Mouse (Mus musculus) liver, embryonic 14.5 days (tissue): Measurements from ENCODE around the gene Btbd1. TPM values are rescaled to one million over a fixed set of nuclear protein-coding genes. Genes with fewer than 3 reads are reported as not detected.

Experiments used
- ATAC-seq: fragments of 200-750 bp; cut with Nextera tagmentation; 2 replicates; pipeline ENCODE4 v1.8.0; 2017; ENCODE audit warnings: moderate number of reproducible peaks, mild to moderate bottlenecking, moderate library complexity; ENCODE audit not compliant: insufficient read depth
- DNase-seq, 3 experiments: peaks; one replicate each; pipeline ENCODE4 v3.0.0-alpha.2; 2012 to 2013; ENCODE audit warnings: low read depth in 3 of 3, low spot score in 3 of 3
- H3K27ac ChIP-seq: fragments of 300-500 bp; sonication (generic); 2 replicates; pipeline ENCODE4 v1.5.1; 2014; ENCODE audit warnings: moderate library complexity, mild to moderate bottlenecking, control low read depth, inconsistent platforms
- H3K27me3 ChIP-seq: fragments of 300-500 bp; sonication (generic); 2 replicates; pipeline ENCODE4 v1.6.1; 2014; ENCODE audit warnings: mild to moderate bottlenecking, low read length, moderate library complexity; ENCODE audit not compliant: control insufficient read depth, insufficient read depth
- H3K36me3 ChIP-seq: fragments of 300-500 bp; sonication (generic); replicated peaks from 2 replicates; pipeline ENCODE4 v1.6.1; 2014; ENCODE audit warnings: low read depth; ENCODE audit not compliant: control insufficient read depth, insufficient read depth
- H3K4me1 ChIP-seq, 2 experiments: fragments of 200-500 bp in 1 of 2; fragments of 300-500 bp in 1 of 2; sonication (generic) in 1 of 2; replicated peaks; 2 replicates each; pipeline ENCODE4 v1.6.1; 2012 to 2014; ENCODE audit warnings: antibody characterized with exemption in 1 of 2, inconsistent platforms in 1 of 2, low read length in 1 of 2; ENCODE audit not compliant: control insufficient read depth in 2 of 2, insufficient read depth in 2 of 2
- H3K4me2 ChIP-seq: fragments of 300-500 bp; sonication (generic); 2 replicates; pipeline ENCODE4 v1.6.1; 2014; ENCODE audit warnings: low read depth, mild to moderate bottlenecking, control low read depth, moderate library complexity
- H3K4me3 ChIP-seq, 2 experiments: fragments of 200-500 bp in 1 of 2; fragments of 300-500 bp in 1 of 2; sonication (generic) in 1 of 2; 2 replicates each; pipeline ENCODE4 v1.5.1; 2012 to 2014; ENCODE audit warnings: low read depth in 2 of 2, low read length in 2 of 2, mild to moderate bottlenecking in 2 of 2, control low read depth in 1 of 2, inconsistent platforms in 1 of 2, moderate library complexity in 1 of 2; ENCODE audit not compliant: insufficient read depth in 1 of 2
- H3K9ac ChIP-seq: fragments of 300-500 bp; sonication (generic); replicated peaks from 2 replicates; pipeline ENCODE4 v1.6.1; 2014; ENCODE audit warnings: mild to moderate bottlenecking, control low read depth, moderate library complexity
- H3K9me3 ChIP-seq: fragments of 300-500 bp; sonication (generic); 2 replicates; pipeline ENCODE4 v1.6.1; 2016; ENCODE audit warnings: low read length, mixed read lengths; ENCODE audit not compliant: control insufficient read depth
- CTCF ChIP-seq: IDR thresholded peaks from 2 replicates; pipeline ENCODE4 v1.5.1; 2016; ENCODE audit warnings: antibody characterized with exemption, low read depth, control low read depth
- EP300 ChIP-seq: IDR thresholded peaks from 2 replicates; pipeline ENCODE4 v1.6.1; 2016; ENCODE audit warnings: antibody characterized with exemption, low read depth
- WGBS: fragments of 180-500 bp; shearing (Covaris S2); extraction: QIAGEN DNeasy Blood & Tissue Kit; methylation state at CpG from one replicate; pipeline ENCODE4 v1.1.7; 2014; ENCODE audit not compliant: insufficient replicate concordance; 5-methylcytosine and 5-hydroxymethylcytosine counted together
- polyA plus RNA-seq, 2 experiments: library from polyadenylated mRNA; depleted of rRNA in 1 of 2; stranded (reverse) in 1 of 2; unstranded in 1 of 2; fragments of >200 nt; fragmentation: Nextera tagmentation in 1 of 2; extraction: Ambion mirVana in 1 of 2; gene quantifications; 2 replicates each; pipeline versions ENCODE4 v1.2.1 to v1.2.3; 2012 to 2014

Btbd1 gene
- polyA plus RNA-seq, 2 experiments = 15.3 to 29.1 TPM

- Histone ChIP-seq H3K27me3 (no peaks in the 10 kb centered on the region; the same call in none of the 2 replicates), H3K36me3 (no peaks in the 10 kb centered on the region), H3K4me1 (peaks cover 0 to 11% of the 10 kb centered on the region in 2 experiments; a peak in 1 of 4 replicates), H3K27ac (no peak overlapping the region), H3K9me3 (no peaks in the 10 kb centered on the region), H3K4me2 (no peak overlapping the region), H3K4me3 (no peak overlapping the region), H3K9ac (no peak overlapping the region)
- DNase-seq (no peak), ATAC-seq (no peak)
- TF ChIP-seq CTCF (no peak), EP300 (no peak)
- WGBS = 51% methylated on average over 3 of the region's 3 CpGs
Observed at GRCm38 (mm10) chr7:81851706-81852105, 22.5 kb upstream of the Btbd1 start.

GRCm38 (mm10) chr7:81850171-81850570, 20.9 kb upstream of the Btbd1 start:
- no peaks in the 10 kb centered on the region; the same call in none of the 2 replicates for H3K27me3 ChIP-seq
- H3K27ac ChIP-seq = no peak overlapping the region
- H3K4me3 ChIP-seq = no peak overlapping the region
- ATAC-seq = no peak
- no peaks in the 10 kb centered on the region for H3K36me3 ChIP-seq
- no peak overlapping the region for H3K4me2 ChIP-seq
- H3K9ac ChIP-seq = no peak overlapping the region
- H3K9me3 ChIP-seq = no peaks in the 10 kb centered on the region
- DNase-seq = no peak
- no peak for TF ChIP-seq EP300
- TF ChIP-seq CTCF = no peak
- WGBS = 65% methylated on average over 6 of the region's 6 CpGs
- H3K4me1 ChIP-seq = peaks cover 0 to 14% of the 10 kb centered on the region in 2 experiments; a peak in 1 of 4 replicates

- Histone ChIP-seq H3K27me3 (no peaks in the 10 kb centered on the region; the same call in none of the 2 replicates), H3K36me3 (no peaks in the 10 kb centered on the region), H3K4me3 (no peak overlapping the region), H3K27ac (no peak overlapping the region), H3K4me1 (peaks cover 0 to 9% of the 10 kb centered on the region in 2 experiments; a peak in 1 of 4 replicates), H3K9ac (no peak overlapping the region), H3K4me2 (no peak overlapping the region), H3K9me3 (no peaks in the 10 kb centered on the region)
- TF ChIP-seq EP300 = no peak
- TF ChIP-seq CTCF = 0 out of 2 replicates have a peak, but pooled peaks have one; percentile 9
- 37% methylated on average over 7 of the region's 7 CpGs for WGBS
- DNase-seq = no peak
- no peak for ATAC-seq
Observed at GRCm38 (mm10) chr7:81849633-81850032, 20.4 kb upstream of the Btbd1 start.

GRCm38 (mm10) chr7:81849214-81849613, 20.0 kb upstream of the Btbd1 start:
- TF ChIP-seq EP300 (no peak), CTCF (no peak)
- H3K27ac ChIP-seq = no peak overlapping the region

GRCm38 (mm10) chr7:81847777-81848176, 18.5 kb upstream of the Btbd1 start:
- ATAC-seq (no peak), DNase-seq (no peak)
- TF ChIP-seq CTCF = no peak
- 82% methylated on average over 4 of the region's 4 CpGs for WGBS
- no peak overlapping the region for H3K4me2 ChIP-seq
- no peaks in the 10 kb centered on the region for H3K36me3 ChIP-seq
- no peak overlapping the region for H3K4me3 ChIP-seq
- peaks cover 0 to 10% of the 10 kb centered on the region in 2 experiments; a peak in 1 of 4 replicates for H3K4me1 ChIP-seq
- H3K9ac ChIP-seq = no peak overlapping the region
- H3K27me3 ChIP-seq = no peaks in the 10 kb centered on the region; the same call in none of the 2 replicates
- no peak overlapping the region for H3K27ac ChIP-seq
- H3K9me3 ChIP-seq = no peaks in the 10 kb centered on the region

More at GRCm38 (mm10) chr7:81849214-81849613, 20.0 kb upstream of the Btbd1 start:
- WGBS = 37% methylated on average over 5 of the region's 5 CpGs
- Histone ChIP-seq H3K27me3 (no peaks in the 10 kb centered on the region; the same call in none of the 2 replicates), H3K4me3 (no peak overlapping the region), H3K9me3 (no peaks in the 10 kb centered on the region), H3K4me1 (peaks cover 0 to 8% of the 10 kb centered on the region in 2 experiments; a peak in 1 of 4 replicates), H3K4me2 (no peak overlapping the region), H3K36me3 (no peaks in the 10 kb centered on the region), H3K9ac (no peak overlapping the region)
- DNase-seq (no peak), ATAC-seq (no peak)
